Mouse (Mus musculus) kidney, adult 2 months (tissue): ENCODE results near the gene Rhag.

Experiments
- CTCF ChIP-seq: fragments of 200-500 bp; conservative IDR thresholded peaks from 2 replicates; pipeline ENCODE4 v1.5.1; 2011; ENCODE audit warnings: low read depth, mild to moderate bottlenecking, control low read depth, low read length, moderate library complexity, mixed read lengths; ENCODE audit not compliant: insufficient read depth, insufficient read length
- POLR2A ChIP-seq: fragments of 200-500 bp; IDR thresholded peaks from one replicate; pipeline ENCODE4 v1.6.1; 2011; ENCODE audit warnings: low read depth, low read length, control low read depth

GRCm38 (mm10) chr17:40817340-40817943 lies 6.5 kb downstream of the Rhag start:
- TF ChIP-seq CTCF (no peak), POLR2A (no peak)
